Mouse (Mus musculus): ENCODE results near the gene Tbx19.

Tbx19 gene

DNA sequence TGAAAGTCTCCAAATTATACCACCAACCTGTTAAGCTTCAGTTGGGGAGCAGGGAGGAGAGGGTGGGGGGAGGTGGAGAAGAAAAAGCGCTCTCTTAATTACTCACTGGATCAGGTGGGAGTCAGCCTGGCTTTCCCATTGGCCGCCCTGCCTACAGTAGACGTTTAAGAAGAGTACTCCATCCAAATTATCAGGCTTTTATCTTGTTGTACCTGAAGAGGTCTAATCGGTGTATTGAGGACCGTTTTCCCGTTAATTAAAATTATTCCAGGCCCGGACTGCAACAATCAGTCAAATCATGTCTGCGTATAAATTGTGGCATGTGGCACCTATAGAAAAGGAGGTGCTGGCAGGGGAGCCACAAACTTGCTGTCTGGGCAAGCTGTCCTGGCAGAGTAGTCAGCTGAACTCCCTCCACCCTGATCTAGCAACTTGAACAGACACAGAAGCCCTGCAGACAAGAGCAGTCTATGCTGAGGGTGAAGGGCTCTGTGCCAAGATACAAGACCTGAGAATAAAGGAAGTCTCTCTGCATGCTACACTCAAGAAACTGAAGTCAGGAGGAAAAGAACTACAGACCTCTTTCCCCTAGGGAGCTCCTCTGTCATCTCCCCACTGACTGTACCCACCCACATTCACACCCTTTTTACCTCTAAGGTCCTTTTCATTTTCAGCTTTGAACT, at the start of gene Tbx19:
Gene Tbx19 (minus strand): TSS at position 51 of the 683 bp plus-strand sequence.
- DNase-seq (ENCODE audit: low read depth, low spot score): no peak

GRCm38 (mm10) chr1:165205591-165205990, 45.0 kb upstream of the Tbx19 start:
- DNase-seq (ENCODE audit: low read depth, low spot score): no peak

- no peak for DNase-seq (ENCODE audit: low read depth, low spot score)
Measured at GRCm38 (mm10) chr1:165203488-165204035, 43.0 kb upstream of the Tbx19 start.

- DNase-seq (ENCODE audit: low read depth, low spot score): no peak
Measured at GRCm38 (mm10) chr1:165201445-165202012, 41.0 kb upstream of the Tbx19 start.

- DNase-seq (ENCODE audit: low read depth, low spot score): no peak
Measured at GRCm38 (mm10) chr1:165200748-165201147, 40.2 kb upstream of the Tbx19 start.

GRCm38 (mm10) chr1:165199639-165200038, 39.1 kb upstream of the Tbx19 start:
- DNase-seq (ENCODE audit: low read depth, low spot score): no peak

GRCm38 (mm10) chr1:165198951-165199350, 38.4 kb upstream of the Tbx19 start:
- DNase-seq (ENCODE audit: low read depth, low spot score): no peak

DNA sequence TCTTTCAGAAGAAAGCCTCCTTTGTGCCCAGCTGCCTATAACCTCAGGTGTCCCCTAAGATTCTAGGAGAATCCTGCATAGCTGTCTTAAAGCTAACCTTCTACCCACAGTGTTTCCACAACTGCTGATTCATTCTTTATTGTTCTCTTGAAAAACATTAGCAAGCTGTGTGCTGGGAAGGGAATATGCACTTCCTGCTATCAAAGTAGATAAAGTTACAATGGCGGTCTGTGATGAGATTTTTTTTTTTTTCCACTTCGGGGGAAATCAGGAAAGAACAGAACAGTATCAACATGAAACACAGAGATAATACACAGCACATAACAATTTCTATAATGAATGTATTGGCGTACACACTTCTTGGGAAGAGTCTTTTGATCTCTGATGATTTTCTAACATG, 37.3 kb upstream of the Tbx19 start:
- no peak for DNase-seq (ENCODE audit: low read depth, low spot score)

GRCm38 (mm10) chr1:165195396-165195960, 34.9 kb upstream of the Tbx19 start:
- DNase-seq (ENCODE audit: low read depth, low spot score): no peak

- no peak for DNase-seq (ENCODE audit: low read depth, low spot score)
Measured at GRCm38 (mm10) chr1:165194662-165195013, 34.1 kb upstream of the Tbx19 start.

- DNase-seq (ENCODE audit: low read depth, low spot score): peak; percentile 66
Measured at GRCm38 (mm10) chr1:165193880-165194661, 33.5 kb upstream of the Tbx19 start, which contains the start of gene Sft2d2. Gene Sft2d2, minus strand, starts transcription at chr1:165194438.

- DNase-seq (ENCODE audit: low read depth, low spot score): no peak
Measured at GRCm38 (mm10) chr1:165193426-165193825, 32.9 kb upstream of the Tbx19 start.

DNA sequence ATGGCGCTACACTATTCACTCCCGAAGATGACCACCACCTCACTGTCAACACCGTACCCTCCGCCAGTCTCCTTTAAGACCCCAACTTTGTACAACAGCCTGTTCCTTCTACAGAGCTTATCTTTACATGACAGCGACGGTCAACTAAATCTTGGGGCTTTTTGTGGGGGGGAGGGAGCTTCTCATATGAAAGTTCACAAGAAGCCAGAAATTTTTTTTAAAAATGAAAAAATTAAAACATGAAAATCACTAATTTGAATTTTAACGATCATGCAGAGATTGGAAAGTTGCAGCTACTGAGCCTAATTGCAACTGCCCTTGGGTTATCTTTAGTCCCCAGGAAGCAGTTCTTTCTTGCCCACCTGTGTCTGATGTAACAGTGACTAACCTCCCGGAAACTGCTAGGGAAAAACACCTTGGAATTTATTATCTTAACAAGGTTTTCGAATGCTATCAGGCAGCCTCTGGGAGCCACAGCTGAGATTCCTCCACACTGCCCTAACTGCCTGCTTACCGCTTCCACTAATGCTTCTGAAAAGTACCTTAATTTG, 32.2 kb upstream of the Tbx19 start:
- DNase-seq (ENCODE audit: low read depth, low spot score): no peak

DNA sequence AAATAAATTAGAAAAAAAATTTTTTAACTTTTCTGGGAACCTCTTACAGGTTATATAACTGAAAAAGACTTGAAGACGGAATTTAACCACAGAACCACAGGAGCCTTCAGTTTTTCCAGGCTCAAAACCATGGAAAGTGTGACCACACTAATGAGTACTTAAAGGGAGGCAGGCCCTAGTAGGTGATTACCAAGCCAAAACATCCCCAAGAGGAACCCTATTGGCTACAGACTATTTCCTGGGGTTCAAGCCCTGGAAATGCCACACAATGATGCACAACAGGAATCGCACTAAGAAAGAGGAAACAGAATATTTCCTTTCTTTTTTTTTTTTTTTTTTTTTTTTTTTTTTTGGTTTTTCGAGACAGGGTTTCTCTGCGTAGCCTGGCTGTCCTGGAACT, 31.5 kb upstream of the Tbx19 start:
- DNase-seq (ENCODE audit: low read depth, low spot score): no peak

DNA sequence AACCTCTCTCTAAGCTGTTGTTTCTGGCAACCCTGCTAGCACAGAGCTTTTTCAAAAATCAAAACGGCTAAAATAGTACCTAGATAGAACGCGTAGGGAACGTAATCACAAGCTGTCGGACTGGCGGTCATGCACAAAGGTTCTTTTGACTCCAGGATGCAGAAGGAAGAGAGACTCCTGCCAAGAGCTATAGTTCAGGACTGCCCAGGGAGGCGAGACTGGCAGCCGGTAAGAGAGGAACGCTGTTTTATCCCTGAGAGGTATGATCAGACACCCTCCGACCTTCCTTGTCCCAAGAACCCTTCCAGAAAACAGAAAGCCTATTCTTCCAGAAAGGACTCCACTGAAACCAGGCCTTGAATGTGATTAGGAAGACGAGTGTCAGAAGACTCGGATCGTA, 31.0 kb upstream of the Tbx19 start:
- no peak for DNase-seq (ENCODE audit: low read depth, low spot score)

- DNase-seq (ENCODE audit: low read depth, low spot score): no peak
Measured at GRCm38 (mm10) chr1:165190571-165191273, 30.1 kb upstream of the Tbx19 start.

DNA sequence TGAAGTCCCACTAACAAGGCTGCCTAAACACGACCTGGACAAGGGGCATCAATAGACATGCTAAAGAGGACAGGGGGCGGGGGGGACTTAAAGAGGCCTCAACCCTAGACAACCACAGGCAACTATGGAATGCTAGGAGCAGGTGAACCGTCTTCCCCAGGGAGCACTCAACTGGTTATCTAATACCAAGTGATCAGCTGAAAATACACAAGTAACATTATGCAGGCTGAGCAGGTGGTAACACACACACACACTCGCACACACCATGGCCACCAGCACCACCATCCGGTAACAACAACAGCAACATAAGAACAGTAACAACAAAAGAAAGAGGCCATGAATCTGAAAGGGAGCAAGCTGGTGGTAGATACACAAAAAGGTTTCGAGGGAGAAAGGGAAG, 29.5 kb upstream of the Tbx19 start:
- no peak for DNase-seq (ENCODE audit: low read depth, low spot score)

- DNase-seq (ENCODE audit: low read depth, low spot score): no peak
Measured at GRCm38 (mm10) chr1:165188806-165189580, 28.4 kb upstream of the Tbx19 start.

DNA sequence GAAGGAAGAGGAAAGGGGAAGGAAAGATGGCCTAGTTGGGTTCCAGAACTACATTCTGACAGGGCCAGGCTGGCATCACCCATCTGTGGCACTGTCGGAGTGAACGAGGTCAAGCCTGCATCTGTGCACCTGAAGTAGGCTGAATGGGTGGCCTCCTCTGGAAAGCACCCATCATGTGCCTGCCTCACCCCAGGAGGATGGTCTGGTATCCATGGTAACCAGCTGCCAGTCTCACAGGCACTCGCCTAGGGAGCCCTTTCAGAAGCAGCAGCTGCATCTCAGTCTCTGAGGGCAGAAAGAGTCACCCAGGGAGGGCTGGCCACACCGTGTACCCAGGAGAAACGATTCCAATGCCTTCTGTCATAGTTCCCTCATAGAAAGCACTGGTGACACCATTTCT, 26.8 kb upstream of the Tbx19 start:
- no peak for DNase-seq (ENCODE audit: low read depth, low spot score)

- DNase-seq (ENCODE audit: low read depth, low spot score): no peak
Measured at GRCm38 (mm10) chr1:165186491-165186890, 25.9 kb upstream of the Tbx19 start.

All from ZHBTc4 (cell line).